Mouse (Mus musculus) forebrain, embryonic 15.5 days (tissue): ENCODE measurements around the gene Tbc1d22a. TPM values are rescaled to one million over a fixed set of nuclear protein-coding genes. Genes with fewer than 3 reads are reported as not detected.
"Not testable (repeated sequence)": the region's sequence is repeated elsewhere in the genome, so short reads cannot be mapped to it uniquely, and the experiment has no call there.

Source experiments
- ATAC-seq: fragments of 200-750 bp; cut with Nextera tagmentation; replicated peaks from 2 replicates; pipeline ENCODE4 v1.8.0; 2017; ENCODE audit warnings: mild to moderate bottlenecking, moderate TSS enrichment, moderate library complexity
- H3K27ac ChIP-seq: fragments of 300-500 bp; sonication (generic); replicated peaks from 2 replicates; pipeline ENCODE4 v1.5.1; 2015; ENCODE audit warnings: mild to moderate bottlenecking, inconsistent platforms
- H3K27me3 ChIP-seq: fragments of 300-500 bp; sonication (generic); 2 replicates; pipeline ENCODE4 v1.6.1; 2015; ENCODE audit warnings: inconsistent platforms
- H3K36me3 ChIP-seq: fragments of 300-500 bp; sonication (generic); 2 replicates; pipeline ENCODE4 v1.6.1; 2015; ENCODE audit warnings: mild to moderate bottlenecking, inconsistent platforms
- H3K4me1 ChIP-seq: fragments of 300-500 bp; sonication (generic); 2 replicates; pipeline ENCODE4 v1.6.1; 2015; ENCODE audit warnings: inconsistent platforms
- H3K4me2 ChIP-seq: fragments of 300-500 bp; sonication (generic); replicated peaks from 2 replicates; pipeline ENCODE4 v1.6.1; 2015; ENCODE audit warnings: mild to moderate bottlenecking, inconsistent platforms
- H3K4me3 ChIP-seq: fragments of 300-500 bp; sonication (generic); 2 replicates; pipeline ENCODE4 v1.5.1; 2015; ENCODE audit warnings: mild to moderate bottlenecking, inconsistent platforms
- H3K9ac ChIP-seq: fragments of 300-500 bp; sonication (generic); replicated peaks from 2 replicates; pipeline ENCODE4 v1.6.1; 2015; ENCODE audit warnings: mild to moderate bottlenecking, inconsistent platforms
- H3K9me3 ChIP-seq: fragments of 300-500 bp; sonication (generic); 2 replicates; pipeline ENCODE4 v1.6.1; 2016; ENCODE audit warnings: inconsistent platforms
- WGBS: fragments of 180-500 bp; shearing (Covaris S2); methylation state at CpG from one replicate; pipeline ENCODE4 v1.1.7; 2015; ENCODE audit warnings: mixed read lengths; 5-methylcytosine and 5-hydroxymethylcytosine counted together
- polyA plus RNA-seq: library from polyadenylated mRNA; unstranded; fragments of >200 nt; fragmentation: Nextera tagmentation; extraction: Ambion mirVana; gene quantifications from 2 replicates; pipeline ENCODE4 v1.2.1, GENCODE M21; 2015

Tbc1d22a gene
- polyA plus RNA-seq, 1 experiment from 2014 or later = 13.1 TPM

DNA sequence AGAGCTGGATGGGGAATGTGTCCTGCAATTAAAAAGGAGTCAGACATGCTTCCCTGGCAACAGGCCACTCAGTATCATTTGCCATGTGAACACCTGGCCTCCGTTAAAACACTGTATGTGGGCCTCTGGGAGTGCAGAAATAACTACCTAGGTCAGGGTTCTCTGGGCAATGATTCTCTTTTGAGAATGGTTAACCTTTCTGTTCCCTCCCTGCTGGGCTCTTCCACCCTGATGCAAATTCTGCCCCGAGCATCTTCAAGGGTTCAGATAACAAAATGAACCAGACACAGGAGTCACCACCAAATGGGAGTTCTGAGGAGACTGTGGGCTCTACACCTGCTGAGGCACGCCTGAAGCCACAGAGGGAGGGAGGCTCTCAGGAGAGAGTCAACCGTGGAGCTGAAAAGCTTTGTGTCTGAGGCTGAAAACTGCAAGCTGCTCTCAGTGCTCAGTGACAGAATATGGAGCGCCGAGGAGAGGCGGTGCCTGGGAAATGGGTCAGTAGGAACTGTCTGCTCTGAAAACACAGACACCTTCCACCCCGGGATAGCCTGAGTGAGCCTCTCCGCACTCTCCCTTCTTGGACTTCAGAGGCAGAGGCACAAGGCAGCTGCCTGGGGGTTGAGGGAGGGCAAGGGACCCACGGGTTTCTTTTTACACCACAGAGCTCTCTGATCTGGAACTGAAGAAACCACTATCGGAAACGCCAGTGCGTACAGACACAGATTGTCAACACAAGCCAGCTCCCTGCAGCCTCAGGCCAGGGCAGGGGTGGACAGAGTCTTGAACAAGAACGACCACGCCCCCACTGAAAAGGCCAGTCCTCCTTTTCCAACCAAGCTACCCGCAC lies 40.9 kb upstream of the Tbc1d22a start:
- no peaks in the 10 kb centered on the region for H3K36me3 ChIP-seq
- H3K9ac ChIP-seq = no peak overlapping the region

DNA sequence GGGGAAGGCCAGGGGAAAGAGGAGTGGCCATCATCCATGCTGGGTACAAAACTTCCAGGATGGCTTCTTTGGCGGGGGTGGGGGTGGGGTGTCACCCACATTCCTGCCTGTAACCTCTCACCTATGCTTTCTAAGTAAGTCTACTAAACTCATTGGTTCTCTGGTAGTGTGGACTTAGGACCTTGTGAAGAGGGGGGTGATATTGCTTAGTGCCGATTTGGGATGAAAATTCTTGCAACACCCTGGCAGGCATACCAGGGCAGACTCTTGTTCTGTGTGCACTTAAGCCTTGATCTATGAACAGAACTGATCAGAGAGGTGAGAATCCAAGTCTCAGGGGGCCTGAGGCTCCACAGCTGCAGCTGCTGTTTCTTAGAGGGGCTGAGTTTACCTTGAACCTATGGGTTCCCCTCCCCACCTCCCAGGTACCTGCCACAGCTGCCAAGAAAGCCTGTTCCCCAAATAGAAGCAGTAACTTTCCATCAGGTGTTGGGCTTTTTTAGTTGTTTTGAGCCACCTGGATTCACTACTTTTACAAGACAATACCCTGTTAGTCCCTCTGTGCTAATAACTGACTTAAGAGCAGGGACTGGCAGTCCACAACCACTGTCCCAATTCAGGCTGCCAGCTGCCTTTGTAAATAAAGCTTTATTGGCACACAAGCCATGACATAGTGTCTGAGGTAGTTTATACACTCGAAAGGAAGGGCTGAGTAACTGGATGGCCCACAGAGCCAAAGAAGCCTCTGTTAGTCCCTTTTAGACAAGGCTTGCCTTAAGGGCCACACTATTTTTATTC lies 38.8 kb upstream of the Tbc1d22a start:
- Histone ChIP-seq H3K4me3 (no peak overlapping the region), H3K27ac (no peak overlapping the region), H3K9ac (no peak overlapping the region), H3K4me1 (peaks cover 10% of the 10 kb centered on the region), H3K9me3 (no peaks in the 10 kb centered on the region), H3K27me3 (no peaks in the 10 kb centered on the region), H3K4me2 (no peak overlapping the region), H3K36me3 (no peaks in the 10 kb centered on the region)
- no peak for ATAC-seq
- WGBS = 77% methylated on average over 3 of the region's 3 CpGs

More for the DNA sequence above, 40.9 kb upstream of the Tbc1d22a start:
- ATAC-seq = no peak
- 47% methylated on average over 16 of the region's 16 CpGs for WGBS
- no peaks in the 10 kb centered on the region for H3K9me3 ChIP-seq
- H3K27ac ChIP-seq = no peak overlapping the region
- H3K27me3 ChIP-seq = no peaks in the 10 kb centered on the region
- no peak overlapping the region for H3K4me2 ChIP-seq
- H3K4me3 ChIP-seq = no peak overlapping the region
- peaks cover 18% of the 10 kb centered on the region for H3K4me1 ChIP-seq

DNA sequence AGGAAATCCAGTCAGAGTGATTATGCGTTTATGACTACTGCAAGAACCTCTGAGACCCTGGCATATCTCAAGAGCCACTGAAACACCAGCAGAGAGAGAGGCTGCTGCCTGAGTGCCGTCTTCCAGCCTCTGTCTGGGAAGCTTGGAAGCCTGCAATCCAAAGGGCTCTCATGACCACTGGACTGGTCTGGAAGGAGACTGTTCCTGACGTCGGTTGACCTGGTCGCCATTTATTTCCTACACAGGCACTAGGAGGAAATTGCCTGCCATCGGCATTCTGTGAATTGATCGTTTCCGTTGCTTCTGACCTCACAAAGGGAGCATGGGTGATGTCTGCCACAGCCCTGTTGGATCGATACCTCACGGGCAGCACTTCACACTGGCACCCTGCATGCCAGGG lies 38.1 kb upstream of the Tbc1d22a start:
- WGBS = 92% methylated on average over 10 of the region's 10 CpGs
- no peak for ATAC-seq

DNA sequence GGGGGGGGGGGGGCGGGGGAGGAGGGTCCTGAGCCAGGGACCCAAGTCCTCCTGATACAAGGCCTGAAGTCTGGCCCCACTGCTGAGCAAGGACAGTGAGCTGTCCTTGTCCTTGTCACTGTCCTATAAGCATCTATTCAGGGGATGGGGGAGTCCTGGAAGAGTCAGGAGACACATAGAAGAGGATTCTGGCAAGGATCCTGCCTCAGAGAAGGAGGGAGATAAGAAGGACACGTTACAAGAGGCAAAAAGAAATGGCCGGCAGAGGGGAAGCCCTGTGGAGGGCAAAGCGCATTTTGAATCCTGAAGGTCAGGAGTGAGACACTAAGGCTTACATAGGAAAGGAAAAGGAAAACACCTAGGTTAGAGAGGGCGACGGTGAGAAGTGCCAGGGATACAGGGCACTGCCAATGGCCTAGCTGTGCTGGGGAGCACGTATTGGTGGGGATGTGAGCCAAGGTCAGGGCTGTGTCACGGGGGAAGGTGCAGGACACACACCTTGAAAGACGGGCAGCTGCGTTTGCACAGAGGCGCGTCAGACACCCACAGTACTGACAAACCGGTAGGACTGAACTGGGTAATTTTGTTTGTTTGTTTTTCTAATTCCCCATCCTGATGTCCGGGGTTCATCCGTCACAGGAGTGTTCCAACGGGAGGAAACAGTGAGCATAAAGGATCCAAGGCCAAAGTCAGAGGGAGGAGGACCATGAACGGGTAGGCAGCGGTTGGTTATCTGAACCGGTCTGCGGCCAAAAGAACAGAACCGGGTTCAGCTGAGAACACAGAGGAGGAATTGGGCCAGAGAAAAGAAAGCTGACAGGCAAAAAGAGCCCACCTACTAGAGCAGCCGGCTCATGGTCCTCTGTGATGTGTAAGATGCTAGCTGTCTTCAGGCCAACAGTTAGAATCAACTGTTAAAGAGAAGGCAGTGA lies 37.2 kb upstream of the Tbc1d22a start:
- H3K9ac ChIP-seq = no peak overlapping the region
- no peaks in the 10 kb centered on the region for H3K36me3 ChIP-seq
- H3K4me1 ChIP-seq = peaks cover 11% of the 10 kb centered on the region
- ATAC-seq = no peak
- H3K9me3 ChIP-seq = no peaks in the 10 kb centered on the region
- no peak overlapping the region for H3K4me3 ChIP-seq
- no peak overlapping the region for H3K4me2 ChIP-seq
- WGBS = 85% methylated on average over 21 of the region's 22 CpGs
- H3K27me3 ChIP-seq = no peaks in the 10 kb centered on the region
- H3K27ac ChIP-seq = no peak overlapping the region

More for the DNA sequence above, 38.1 kb upstream of the Tbc1d22a start:
- Histone ChIP-seq H3K4me1 (peaks cover 10% of the 10 kb centered on the region), H3K9ac (no peak overlapping the region), H3K4me3 (no peak overlapping the region), H3K27ac (no peak overlapping the region), H3K27me3 (no peaks in the 10 kb centered on the region), H3K9me3 (no peaks in the 10 kb centered on the region), H3K36me3 (no peaks in the 10 kb centered on the region), H3K4me2 (no peak overlapping the region)

DNA sequence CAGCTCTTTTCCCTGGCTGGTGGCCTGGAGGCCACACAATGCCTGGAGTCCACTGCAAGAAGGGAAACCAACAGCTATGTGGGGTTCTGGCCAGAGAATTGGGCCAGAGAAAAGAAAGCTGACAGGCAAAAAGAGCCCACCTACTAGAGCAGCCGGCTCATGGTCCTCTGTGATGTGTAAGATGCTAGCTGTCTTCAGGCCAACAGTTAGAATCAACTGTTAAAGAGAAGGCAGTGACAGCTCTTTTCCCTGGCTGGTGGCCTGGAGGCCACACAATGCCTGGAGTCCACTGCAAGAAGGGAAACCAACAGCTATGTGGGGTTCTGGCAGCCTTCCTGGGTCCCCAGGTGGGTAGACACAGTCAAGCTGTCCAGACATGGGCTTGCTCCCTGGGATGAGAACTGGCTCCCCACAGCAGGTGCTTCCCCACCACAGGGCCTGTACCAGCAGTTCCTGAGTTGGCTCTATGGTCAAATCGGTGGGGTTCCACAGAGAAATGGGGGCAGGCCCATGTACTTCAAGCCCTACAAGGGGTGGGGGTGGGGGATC lies 36.5 kb upstream of the Tbc1d22a start:
- not testable (repeated sequence) for ATAC-seq, H3K27me3 ChIP-seq, H3K9ac ChIP-seq, H3K4me2 ChIP-seq, H3K9me3 ChIP-seq, H3K27ac ChIP-seq, H3K4me3 ChIP-seq, H3K36me3 ChIP-seq
- H3K4me1 ChIP-seq = peaks cover 19% of the 10 kb centered on the region
- WGBS = 76% methylated on average over 2 of the region's 2 CpGs

DNA sequence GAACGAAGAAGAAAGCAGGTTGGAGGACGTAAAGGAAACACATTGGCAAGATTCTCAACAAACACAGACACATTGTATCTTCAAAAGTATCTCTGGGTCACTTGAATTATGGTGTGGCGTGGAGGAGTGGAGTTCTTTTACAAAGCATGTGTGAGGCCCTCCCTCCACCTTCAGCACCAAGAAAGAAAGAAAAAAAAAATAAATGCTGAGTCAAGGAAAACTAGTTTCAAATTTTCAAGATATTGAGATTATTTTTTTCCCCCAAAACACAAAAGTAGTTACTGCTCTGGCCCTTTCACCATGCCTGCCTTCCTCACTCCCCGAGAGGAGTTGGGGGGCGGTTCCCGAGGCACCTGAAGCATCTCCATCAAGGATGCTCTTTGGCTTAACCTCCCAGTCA lies 35.7 kb upstream of the Tbc1d22a start:
- H3K27me3 ChIP-seq = no peaks in the 10 kb centered on the region
- H3K9ac ChIP-seq = no peak overlapping the region
- H3K36me3 ChIP-seq = no peaks in the 10 kb centered on the region
- WGBS = 91% methylated on average over 6 of the region's 6 CpGs
- no peaks in the 10 kb centered on the region for H3K9me3 ChIP-seq
- no peak overlapping the region for H3K4me2 ChIP-seq
- H3K27ac ChIP-seq = no peak overlapping the region
- H3K4me3 ChIP-seq = no peak overlapping the region
- no peak for ATAC-seq
- H3K4me1 ChIP-seq = peaks cover 17% of the 10 kb centered on the region

DNA sequence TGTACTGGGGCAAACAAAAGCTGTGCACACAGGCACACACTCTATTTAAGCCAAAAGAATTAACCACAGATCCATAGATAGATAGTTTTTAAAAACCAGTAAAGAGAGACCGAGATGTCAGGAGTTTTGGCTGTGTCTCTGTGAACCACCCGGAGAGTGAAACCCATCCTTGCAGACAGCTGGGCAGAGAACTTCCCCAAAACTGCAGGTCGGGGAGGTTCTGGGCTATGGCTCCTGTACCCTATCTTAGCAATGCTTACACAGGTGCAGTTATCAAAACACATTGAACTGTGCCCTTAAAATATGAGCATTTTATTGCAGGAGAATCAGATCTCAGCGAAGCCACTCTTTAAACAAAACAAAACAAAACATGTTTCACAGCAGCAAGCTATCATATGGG lies 33.8 kb upstream of the Tbc1d22a start:
- peaks cover 29% of the 10 kb centered on the region for H3K4me1 ChIP-seq
- no peak overlapping the region for H3K27ac ChIP-seq
- no peak overlapping the region for H3K4me2 ChIP-seq
- H3K36me3 ChIP-seq = no peaks in the 10 kb centered on the region
- no peak for ATAC-seq
- no peak overlapping the region for H3K9ac ChIP-seq
- no peaks in the 10 kb centered on the region for H3K27me3 ChIP-seq
- H3K9me3 ChIP-seq = no peaks in the 10 kb centered on the region
- no peak overlapping the region for H3K4me3 ChIP-seq
- 78% methylated on average over 4 of the region's 4 CpGs for WGBS

DNA sequence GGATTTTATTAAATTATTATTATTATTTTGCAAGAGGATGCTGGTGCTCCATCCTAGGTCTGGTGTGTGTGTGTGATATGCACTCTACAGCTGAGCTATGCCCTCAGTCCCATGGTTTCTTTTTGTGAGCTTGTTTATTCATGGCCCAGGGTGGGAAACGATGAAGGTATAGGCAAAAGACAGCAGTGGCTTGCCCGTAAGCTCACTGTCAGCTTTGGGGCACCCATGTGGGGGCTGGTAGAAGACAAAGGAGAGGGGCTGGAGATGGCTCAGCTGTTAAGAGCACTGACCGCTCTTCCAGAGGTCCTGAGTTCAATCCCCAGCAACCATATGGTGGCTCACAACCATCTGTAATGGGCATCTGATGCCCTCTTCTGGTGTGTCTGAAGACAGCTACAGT lies 32.9 kb upstream of the Tbc1d22a start:
- not testable (repeated sequence) for H3K9ac ChIP-seq, ATAC-seq, H3K27ac ChIP-seq, H3K27me3 ChIP-seq, H3K36me3 ChIP-seq, H3K4me2 ChIP-seq, H3K4me3 ChIP-seq, H3K9me3 ChIP-seq
- peaks cover 34% of the 10 kb centered on the region for H3K4me1 ChIP-seq
- 93% methylated on average over 3 of the region's 3 CpGs for WGBS

DNA sequence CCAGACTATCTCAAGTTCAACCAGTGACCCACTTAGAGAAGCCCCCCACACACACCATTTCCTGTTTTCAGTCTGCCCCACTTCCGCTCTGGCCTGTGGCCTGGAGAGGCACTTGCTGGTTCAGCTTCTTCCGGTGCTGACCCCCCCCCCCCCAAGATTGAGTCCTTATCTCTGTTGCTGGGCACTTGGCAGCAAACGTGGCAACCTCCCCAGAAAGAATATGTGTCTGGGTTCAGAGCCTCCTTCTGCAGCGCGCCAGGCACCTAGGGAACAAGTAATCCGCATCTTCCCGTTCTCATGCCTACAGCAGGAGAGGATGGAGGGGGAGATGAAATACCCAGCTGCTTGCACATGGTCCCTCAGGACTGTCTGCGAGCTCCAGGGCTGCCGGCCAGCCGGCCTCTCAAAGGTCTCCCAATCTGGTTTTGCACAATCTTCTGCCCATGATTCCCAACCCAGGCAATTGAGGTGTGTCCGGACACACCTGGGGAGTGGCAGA lies 32.3 kb upstream of the Tbc1d22a start:
- Histone ChIP-seq H3K9me3 (no peaks in the 10 kb centered on the region), H3K9ac (no peak overlapping the region), H3K27me3 (no peaks in the 10 kb centered on the region), H3K4me1 (peaks cover 36% of the 10 kb centered on the region), H3K4me2 (no peak overlapping the region), H3K36me3 (no peaks in the 10 kb centered on the region), H3K27ac (no peak overlapping the region), H3K4me3 (no peak overlapping the region)
- WGBS = 60% methylated on average over 11 of the region's 11 CpGs
- ATAC-seq = no peak

DNA sequence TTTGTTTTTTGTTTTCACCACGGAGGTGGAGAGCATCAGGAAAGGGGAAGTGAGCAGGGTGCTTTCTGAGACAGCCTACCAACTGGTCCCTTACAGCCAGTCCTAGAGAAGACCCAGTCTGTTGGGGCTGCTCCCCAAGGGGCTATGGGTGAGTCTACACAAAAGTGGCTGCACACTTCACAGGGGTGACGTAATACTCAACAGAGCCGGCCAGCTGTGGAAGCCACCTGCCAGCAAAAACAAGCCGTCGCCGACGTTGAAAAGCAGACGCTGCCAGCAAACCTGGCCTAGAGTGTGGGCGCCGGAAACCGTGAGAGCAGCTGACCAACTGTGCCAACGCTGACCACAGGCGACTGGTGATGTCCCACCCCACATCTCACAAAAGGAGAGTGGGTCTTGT lies 31.6 kb upstream of the Tbc1d22a start:
- no peak for ATAC-seq
- Histone ChIP-seq H3K27ac (0 out of 2 replicates have a peak overlapping the region, but pooled peaks have one; percentile 24), H3K4me2 (no peak overlapping the region)

DNA sequence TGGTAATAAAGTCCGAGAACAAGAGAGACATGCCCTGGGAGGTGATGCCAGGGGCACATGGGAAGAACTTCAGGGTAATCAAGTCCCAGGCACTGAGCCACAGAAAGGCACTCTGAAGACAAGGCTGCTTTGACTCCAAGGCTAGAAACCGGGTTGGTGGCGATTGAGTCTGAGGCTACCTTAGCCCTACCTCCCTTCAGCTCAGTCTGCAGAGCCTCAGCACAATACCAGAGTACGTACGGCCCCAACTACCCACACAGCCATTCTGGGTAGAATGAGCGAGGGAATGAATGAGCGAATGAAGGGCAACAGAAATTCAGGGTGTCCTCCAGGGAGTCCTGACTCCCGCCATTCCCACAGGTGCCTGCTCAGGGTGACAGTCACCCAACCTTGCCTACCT lies 30.8 kb upstream of the Tbc1d22a start:
- H3K36me3 ChIP-seq = no peaks in the 10 kb centered on the region
- WGBS = 91% methylated on average over 8 of the region's 8 CpGs
- no peaks in the 10 kb centered on the region for H3K27me3 ChIP-seq
- H3K27ac ChIP-seq = no peak overlapping the region
- no peak overlapping the region for H3K4me3 ChIP-seq
- ATAC-seq = no peak
- H3K9ac ChIP-seq = no peak overlapping the region
- H3K4me2 ChIP-seq = no peak overlapping the region
- H3K4me1 ChIP-seq = peaks cover 41% of the 10 kb centered on the region
- no peaks in the 10 kb centered on the region for H3K9me3 ChIP-seq

More for the DNA sequence above, 31.6 kb upstream of the Tbc1d22a start:
- H3K36me3 ChIP-seq = no peaks in the 10 kb centered on the region
- no peaks in the 10 kb centered on the region for H3K27me3 ChIP-seq
- H3K4me3 ChIP-seq = no peak overlapping the region
- H3K4me1 ChIP-seq = peaks cover 36% of the 10 kb centered on the region
- no peaks in the 10 kb centered on the region for H3K9me3 ChIP-seq
- WGBS = 43% methylated on average over 13 of the region's 13 CpGs
- H3K9ac ChIP-seq = no peak overlapping the region
